Mouse (Mus musculus): ENCODE data around the gene Foxs1. TPM values are rescaled to one million over a fixed set of nuclear protein-coding genes. Genes with fewer than 3 reads are reported as not detected.

Gene Foxs1
- polyA plus RNA-seq, 1 experiment from 2014 or later = 4.8 TPM

- Histone ChIP-seq H3K27me3 (ENCODE audit: insufficient read depth, low read length) (no peaks in the 10 kb centered on the region), H3K36me3 (ENCODE audit: insufficient read depth) (no peaks in the 10 kb centered on the region), H3K9ac (no peak overlapping the region), H3K27ac (ENCODE audit: low read depth) (no peak overlapping the region), H3K4me2 (no peak overlapping the region), H3K4me1 (ENCODE audit: insufficient read depth) (peaks cover 14% of the 10 kb centered on the region; the same call in 1 of the 2 replicates), H3K9me3 (ENCODE audit: low read depth, low read length) (no peaks in the 10 kb centered on the region), H3K4me3 (ENCODE audit: low read depth, low read length) (no peak overlapping the region)
- WGBS = 84% methylated on average over 3 of the region's 3 CpGs
- DNase-seq (no peak), ATAC-seq (ENCODE audit: insufficient read depth) (no peak)
- no peak for TF ChIP-seq CTCF (IDR thresholded peaks at IDR 0.05; ENCODE audit: low read depth)
Measured at GRCm38 (mm10) chr2:152923621-152924020, 9.4 kb downstream of the Foxs1 start.

DNA sequence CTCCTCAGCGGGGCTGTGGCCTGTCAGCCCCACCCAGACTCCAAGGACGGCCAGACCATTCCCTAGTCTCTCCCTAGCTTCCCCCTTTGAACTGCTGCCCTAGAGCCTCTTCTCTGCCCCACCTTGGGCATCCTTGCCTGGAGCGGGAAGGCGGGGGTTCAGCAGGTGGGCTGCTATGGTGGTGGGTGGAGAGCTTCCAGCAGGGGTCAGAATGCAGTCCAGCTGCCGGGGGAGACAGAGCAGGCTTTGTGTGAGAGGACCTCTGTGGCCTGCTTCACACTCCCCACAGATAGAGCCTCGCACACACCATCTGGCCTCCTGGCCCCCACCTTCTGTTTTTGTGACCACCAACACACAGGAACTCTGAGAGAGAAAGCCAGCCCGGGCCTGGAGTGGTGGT, 10.6 kb downstream of the Foxs1 start:
- Histone ChIP-seq H3K27ac (ENCODE audit: low read depth) (no peak overlapping the region), H3K4me2 (no peak overlapping the region), H3K4me3 (ENCODE audit: low read depth, low read length) (no peak overlapping the region), H3K4me1 (ENCODE audit: insufficient read depth) (peaks cover 9% of the 10 kb centered on the region; the same call in 1 of the 2 replicates), H3K27me3 (ENCODE audit: insufficient read depth, low read length) (0 out of 2 replicates have a peak, but pooled peaks cover 2% of the 10 kb centered on the region), H3K9me3 (ENCODE audit: low read depth, low read length) (no peaks in the 10 kb centered on the region), H3K9ac (no peak overlapping the region), H3K36me3 (ENCODE audit: insufficient read depth) (no peaks in the 10 kb centered on the region)
- 31% methylated on average over 6 of the region's 7 CpGs for WGBS
- ATAC-seq (ENCODE audit: insufficient read depth) = no peak
- no peak for TF ChIP-seq CTCF (IDR thresholded peaks at IDR 0.05; ENCODE audit: low read depth)
- no peak for DNase-seq

- Histone ChIP-seq H3K9me3 (ENCODE audit: low read depth, low read length) (no peaks in the 10 kb centered on the region), H3K4me3 (ENCODE audit: low read depth, low read length) (no peak overlapping the region), H3K9ac (no peak overlapping the region), H3K36me3 (ENCODE audit: insufficient read depth) (no peaks in the 10 kb centered on the region), H3K27me3 (ENCODE audit: insufficient read depth, low read length) (peaks cover 15% of the 10 kb centered on the region), H3K27ac (ENCODE audit: low read depth) (no peak overlapping the region), H3K4me1 (ENCODE audit: insufficient read depth) (no peaks in the 10 kb centered on the region), H3K4me2 (no peak overlapping the region)
- ATAC-seq (ENCODE audit: insufficient read depth) (no peak), DNase-seq (no peak)
- TF ChIP-seq CTCF (IDR thresholded peaks at IDR 0.05; ENCODE audit: low read depth) = no peak
- 42% methylated on average over 9 of the region's 9 CpGs for WGBS
Measured at GRCm38 (mm10) chr2:152917671-152918070, 15.3 kb downstream of the Foxs1 start.

- no peak overlapping the region for H3K9ac ChIP-seq
- ATAC-seq (ENCODE audit: insufficient read depth) (no peak), DNase-seq (no peak)
- no peak overlapping the region for H3K4me2 ChIP-seq
- no peaks in the 10 kb centered on the region for H3K36me3 ChIP-seq (ENCODE audit: insufficient read depth)
- peaks cover 31% of the 10 kb centered on the region for H3K27me3 ChIP-seq (ENCODE audit: insufficient read depth, low read length)
- TF ChIP-seq CTCF (IDR thresholded peaks at IDR 0.05; ENCODE audit: low read depth) = no peak
- no peak overlapping the region for H3K27ac ChIP-seq (ENCODE audit: low read depth)
- H3K9me3 ChIP-seq (ENCODE audit: low read depth, low read length) = no peaks in the 10 kb centered on the region
- H3K4me3 ChIP-seq (ENCODE audit: low read depth, low read length) = no peak overlapping the region
- 35% methylated on average over 5 of the region's 5 CpGs for WGBS
- no peaks in the 10 kb centered on the region for H3K4me1 ChIP-seq (ENCODE audit: insufficient read depth)
Measured at GRCm38 (mm10) chr2:152916111-152916510, 16.9 kb downstream of the Foxs1 start.

- no peak for TF ChIP-seq CTCF (IDR thresholded peaks at IDR 0.05; ENCODE audit: low read depth)
Measured at GRCm38 (mm10) chr2:152915453-152915852, 17.6 kb downstream of the Foxs1 start.

DNA sequence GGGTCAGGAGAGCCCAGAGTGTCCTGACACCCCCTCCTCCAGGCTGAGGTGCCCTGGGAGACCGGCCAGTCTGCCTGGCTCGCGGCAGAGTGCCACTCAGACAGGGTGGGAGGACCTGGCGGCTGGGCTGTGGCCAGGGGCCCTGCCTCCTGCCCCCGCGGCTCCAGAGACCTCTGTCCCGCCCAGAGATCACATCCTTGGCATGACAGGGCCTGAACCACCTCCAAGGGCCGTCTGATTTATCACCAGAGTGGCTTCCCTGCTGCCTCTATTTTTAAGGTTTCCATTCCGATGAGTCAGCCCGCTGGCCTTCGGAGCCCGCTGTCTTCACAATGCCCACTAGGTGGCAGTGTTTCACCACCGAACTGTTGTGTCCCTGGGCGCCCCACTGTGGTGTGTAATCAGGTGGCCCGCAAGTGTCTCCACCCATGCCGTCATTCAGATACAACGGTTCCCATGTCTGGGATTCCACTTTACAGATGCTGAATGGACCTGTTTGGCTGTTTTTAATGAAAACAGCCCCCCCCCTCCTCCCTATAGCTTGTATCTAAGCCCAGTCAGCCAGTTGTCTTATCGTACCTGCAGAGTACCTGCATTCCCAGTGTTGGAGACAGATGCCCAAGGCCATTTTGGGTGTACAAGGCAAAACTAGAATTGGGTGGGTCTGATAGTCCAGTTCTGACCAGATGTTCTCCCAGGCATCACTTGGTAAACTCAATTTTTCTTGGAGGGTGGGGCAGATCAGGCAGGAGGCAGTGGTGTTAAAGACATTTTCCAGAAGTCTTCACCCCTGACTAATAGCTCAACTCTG, 18.5 kb downstream of the Foxs1 start:
- TF ChIP-seq CTCF (IDR thresholded peaks at IDR 0.05; ENCODE audit: low read depth) = peak; percentile 97
- Histone ChIP-seq H3K27ac (ENCODE audit: low read depth) (no peak overlapping the region), H3K4me1 (ENCODE audit: insufficient read depth) (no peaks in the 10 kb centered on the region), H3K36me3 (ENCODE audit: insufficient read depth) (no peaks in the 10 kb centered on the region), H3K9me3 (ENCODE audit: low read depth, low read length) (no peaks in the 10 kb centered on the region), H3K27me3 (ENCODE audit: insufficient read depth, low read length) (peaks cover 42% of the 10 kb centered on the region), H3K4me2 (peak overlapping the region; percentile 36), H3K9ac (no peak overlapping the region; the same call in 1 of the 2 replicates), H3K4me3 (ENCODE audit: low read depth, low read length) (no peak overlapping the region)
- ATAC-seq (ENCODE audit: insufficient read depth) (peak; percentile 75; the same call in 1 of the 2 replicates), DNase-seq (peak; percentile 95)
- 4% methylated on average over 12 of the region's 18 CpGs for WGBS

More at GRCm38 (mm10) chr2:152915453-152915852, 17.6 kb downstream of the Foxs1 start:
- ATAC-seq (ENCODE audit: insufficient read depth) = no peak
- Histone ChIP-seq H3K27me3 (ENCODE audit: insufficient read depth, low read length) (peaks cover 35% of the 10 kb centered on the region), H3K36me3 (ENCODE audit: insufficient read depth) (no peaks in the 10 kb centered on the region), H3K4me3 (ENCODE audit: low read depth, low read length) (no peak overlapping the region), H3K4me1 (ENCODE audit: insufficient read depth) (no peaks in the 10 kb centered on the region), H3K9ac (no peak overlapping the region), H3K9me3 (ENCODE audit: low read depth, low read length) (no peaks in the 10 kb centered on the region), H3K4me2 (no peak overlapping the region), H3K27ac (ENCODE audit: low read depth) (no peak overlapping the region)
- no peak for DNase-seq
- WGBS = 61% methylated on average over 4 of the region's 4 CpGs

- Histone ChIP-seq H3K9me3 (ENCODE audit: low read depth, low read length) (no peaks in the 10 kb centered on the region), H3K27me3 (ENCODE audit: insufficient read depth, low read length) (peaks cover 42% of the 10 kb centered on the region), H3K4me3 (ENCODE audit: low read depth, low read length) (no peak overlapping the region), H3K9ac (no peak overlapping the region), H3K36me3 (ENCODE audit: insufficient read depth) (no peaks in the 10 kb centered on the region), H3K4me1 (ENCODE audit: insufficient read depth) (no peaks in the 10 kb centered on the region), H3K4me2 (no peak overlapping the region), H3K27ac (ENCODE audit: low read depth) (no peak overlapping the region)
- no peak for TF ChIP-seq CTCF (IDR thresholded peaks at IDR 0.05; ENCODE audit: low read depth)
- DNase-seq (no peak), ATAC-seq (ENCODE audit: insufficient read depth) (no peak)
- 33% methylated on average over 7 of the region's 7 CpGs for WGBS
Measured at GRCm38 (mm10) chr2:152913471-152913870, 19.5 kb downstream of the Foxs1 start.

All from lung, embryonic 14.5 days (tissue).